Mouse (Mus musculus) left cerebral cortex, postnatal 10 days (tissue): Measurements from ENCODE around the gene Noxred1. TPM values are rescaled to one million over a fixed set of nuclear protein-coding genes. Genes with fewer than 3 reads are reported as not detected.
"Not testable (repeated sequence)": the region's sequence is repeated elsewhere in the genome, so short reads cannot be mapped to it uniquely, and the experiment has no call there.

Source experiments
- DNase-seq, 2 experiments: peaks; one replicate each; pipeline ENCODE4 v3.0.0; 2021 to 2022; ENCODE audit warnings: low spot score in 2 of 2, mixed read lengths in 1 of 2; ENCODE audit errors: extremely low spot score in 1 of 2
- intact Hi-C: fragments of 180-260 bp; cut with DNase I; formaldehyde crosslinking; loops from one replicate; pipeline ENCODE4 v1.15.1; 2025
- total RNA-seq, 2 experiments: library from RNA; stranded (reverse); gene quantifications; 2 replicates each; pipeline ENCODE4 v1.2.3; 2021

Gene Noxred1
- total RNA-seq, 2 experiments from 2014 or later = 0.71 to 0.81 TPM

GRCm38 (mm10) chr12:87250161-87250560 lies 11.6 kb upstream of the Noxred1 start:
- no peak for DNase-seq
- intact Hi-C loops = loop anchor here (10.0 kb wide), 1 partner anchor 205 kb away; no protein-coding TSS in a partner anchor

DNA sequence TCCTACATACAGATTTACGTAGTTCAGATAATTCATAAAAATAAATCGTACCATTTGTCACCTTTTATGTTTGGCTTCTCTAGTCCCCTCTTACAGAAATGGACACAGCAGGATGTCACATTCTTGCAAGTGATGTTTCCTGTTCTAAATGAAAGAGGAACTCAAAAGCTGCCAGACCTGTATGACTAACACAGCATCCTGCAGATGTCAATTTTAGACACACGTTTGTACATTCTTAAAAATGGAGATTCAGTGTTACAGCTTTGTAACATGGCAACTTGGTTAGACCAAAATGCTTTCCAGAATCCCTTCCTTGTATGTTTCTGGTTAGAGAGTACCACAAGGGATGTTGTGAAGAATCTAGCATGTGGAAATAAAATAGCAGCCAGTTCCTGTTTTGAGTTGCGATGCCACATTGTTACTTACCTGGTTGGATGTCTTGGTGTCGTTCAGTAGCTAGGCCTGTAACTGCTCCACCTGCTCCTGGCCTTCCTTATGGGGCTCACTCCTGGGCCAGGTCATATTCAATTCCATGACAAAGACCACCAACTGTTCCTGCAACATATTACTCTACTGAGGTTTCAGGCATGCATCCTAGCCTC lies 1.5 kb downstream of the Noxred1 start:
- DNase-seq = no peak
- intact Hi-C loops = no loop called here

GRCm38 (mm10) chr12:87230379-87230895 lies 8.1 kb downstream of the Noxred1 start:
- intact Hi-C loops = no loop called here
- no peak for DNase-seq

DNA sequence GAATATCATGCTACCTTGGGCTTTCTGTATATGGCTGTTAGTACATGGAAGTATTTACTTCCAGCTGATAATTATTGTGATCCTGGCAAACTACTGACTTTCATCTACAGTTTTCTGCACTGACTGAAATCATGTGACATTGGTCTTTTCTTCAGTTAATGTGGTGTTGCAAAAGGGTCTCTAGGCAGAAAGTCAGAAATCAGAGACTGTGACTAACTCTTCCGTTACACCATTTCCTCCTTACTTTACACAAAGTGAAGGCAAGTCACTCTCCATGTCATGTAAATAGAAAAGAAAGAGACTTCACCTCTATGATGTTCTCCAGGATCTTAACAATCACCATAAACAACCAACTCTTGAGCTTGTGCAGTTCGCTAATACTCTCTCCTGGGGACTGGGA lies 8.9 kb downstream of the Noxred1 start:
- DNase-seq = no peak
- intact Hi-C loops = no loop called here

GRCm38 (mm10) chr12:87226801-87227200 lies 11.7 kb downstream of the Noxred1 start:
- no peak for DNase-seq

GRCm38 (mm10) chr12:87224950-87225349 lies 13.6 kb downstream of the Noxred1 start:
- intact Hi-C loops = no loop called here
- DNase-seq = no peak

More at GRCm38 (mm10) chr12:87226801-87227200, 11.7 kb downstream of the Noxred1 start:
- intact Hi-C loops = no loop called here

DNA sequence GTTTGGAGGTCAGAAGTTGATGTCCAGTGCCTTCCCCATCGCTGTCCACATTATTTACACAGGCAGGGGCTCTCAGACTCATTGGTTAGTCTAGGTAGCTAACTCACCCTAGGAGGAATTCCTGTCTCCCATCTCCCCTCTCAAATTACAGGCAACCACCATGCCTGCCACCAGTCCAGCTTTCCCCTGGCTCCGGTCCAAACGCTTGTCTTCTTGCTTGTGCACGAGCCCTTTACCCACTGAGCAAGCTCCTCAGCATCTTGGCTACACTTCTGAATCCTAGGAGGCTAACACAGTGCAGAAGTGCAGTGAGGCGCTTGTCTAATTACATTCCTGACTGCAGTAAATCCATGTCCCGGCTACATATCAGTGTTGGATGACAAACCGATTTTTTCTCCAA lies 19.2 kb downstream of the Noxred1 start:
- intact Hi-C loops = no loop called here
- peak in 1 of 2 experiments; percentile 47 for DNase-seq

DNA sequence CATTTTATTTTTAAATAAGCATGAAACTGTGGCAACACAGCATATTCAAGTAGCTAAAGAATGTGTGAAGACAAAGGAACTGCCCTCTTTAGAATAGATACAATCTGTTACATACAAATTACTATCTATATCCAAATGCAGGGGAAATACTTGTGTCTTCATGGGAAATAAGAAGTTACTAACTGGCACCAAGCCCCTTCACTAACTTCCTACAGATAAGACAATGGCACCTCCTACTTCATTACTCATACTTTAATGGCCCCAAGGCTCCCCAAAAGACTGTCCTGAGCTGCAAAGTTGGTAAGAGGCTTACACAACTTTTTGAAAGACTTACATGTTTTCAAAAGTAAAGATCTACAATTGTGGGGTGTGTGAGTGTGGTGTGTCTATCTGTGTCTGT lies 20.9 kb downstream of the Noxred1 start:
- no peak for DNase-seq
- intact Hi-C loops = no loop called here

- DNase-seq = no peak
- intact Hi-C loops = no loop called here
Measured at GRCm38 (mm10) chr12:87216053-87216452, 22.5 kb downstream of the Noxred1 start.

DNA sequence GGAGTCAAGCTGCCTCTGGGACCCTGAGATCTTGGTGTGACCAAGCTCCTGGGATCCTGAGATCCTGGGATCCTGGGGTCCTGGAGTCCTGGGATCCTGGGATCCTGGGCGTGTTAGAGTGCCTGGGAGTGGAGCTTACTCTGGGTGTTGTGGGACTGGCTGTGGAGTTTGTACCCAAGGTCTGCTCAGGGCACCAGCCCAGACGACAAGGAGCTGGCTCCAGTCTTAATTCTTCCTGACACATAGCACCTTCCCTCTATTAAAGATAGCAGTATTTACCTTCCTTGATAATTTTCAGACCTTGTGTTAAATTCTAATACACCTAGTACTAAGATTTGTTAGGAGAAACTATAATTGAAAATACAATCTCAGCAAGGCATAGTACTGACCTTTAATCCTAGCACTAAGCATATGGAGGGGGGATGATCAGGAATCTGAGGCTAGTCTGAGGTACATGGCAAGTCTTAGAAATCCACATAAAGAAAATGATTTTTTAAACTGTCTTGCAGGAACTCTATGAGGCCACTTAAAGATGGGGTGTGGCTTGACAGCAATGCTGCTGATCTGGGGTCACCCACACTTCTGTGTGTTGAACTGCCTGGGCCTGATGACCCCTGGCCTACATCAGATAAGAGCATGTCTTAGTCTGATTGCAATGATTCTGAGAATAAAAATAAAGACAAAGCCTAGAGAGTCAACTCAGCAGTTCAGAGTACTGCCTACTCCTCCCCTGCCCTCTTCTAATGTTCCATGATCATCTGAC lies 25.5 kb downstream of the Noxred1 start:
- DNase-seq = no peak
- intact Hi-C loops = no loop called here

GRCm38 (mm10) chr12:87205789-87206188 lies 32.7 kb downstream of the Noxred1 start:
- DNase-seq, intact Hi-C loops: not testable (repeated sequence)

DNA sequence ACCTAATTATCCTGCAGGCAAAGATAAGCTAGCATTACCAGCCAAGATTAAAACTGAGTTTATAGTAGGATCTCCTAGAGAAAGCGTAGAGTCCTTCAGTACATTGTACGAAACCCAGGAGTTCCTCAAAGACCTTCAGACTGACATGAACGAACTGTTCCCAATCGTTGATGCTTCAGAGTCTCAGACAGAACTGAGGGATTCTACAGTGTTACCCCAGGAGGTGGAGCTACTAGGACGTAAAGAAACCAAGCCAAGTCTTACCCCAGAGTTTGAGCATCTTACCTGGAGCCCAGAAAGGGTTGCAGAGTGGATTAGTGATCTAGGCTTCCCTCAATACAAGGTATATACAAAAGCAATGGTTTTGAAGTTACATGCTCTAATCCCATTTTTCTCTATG lies 36.8 kb downstream of the Noxred1 start:
- DNase-seq = no peak
- intact Hi-C loops = no loop called here

DNA sequence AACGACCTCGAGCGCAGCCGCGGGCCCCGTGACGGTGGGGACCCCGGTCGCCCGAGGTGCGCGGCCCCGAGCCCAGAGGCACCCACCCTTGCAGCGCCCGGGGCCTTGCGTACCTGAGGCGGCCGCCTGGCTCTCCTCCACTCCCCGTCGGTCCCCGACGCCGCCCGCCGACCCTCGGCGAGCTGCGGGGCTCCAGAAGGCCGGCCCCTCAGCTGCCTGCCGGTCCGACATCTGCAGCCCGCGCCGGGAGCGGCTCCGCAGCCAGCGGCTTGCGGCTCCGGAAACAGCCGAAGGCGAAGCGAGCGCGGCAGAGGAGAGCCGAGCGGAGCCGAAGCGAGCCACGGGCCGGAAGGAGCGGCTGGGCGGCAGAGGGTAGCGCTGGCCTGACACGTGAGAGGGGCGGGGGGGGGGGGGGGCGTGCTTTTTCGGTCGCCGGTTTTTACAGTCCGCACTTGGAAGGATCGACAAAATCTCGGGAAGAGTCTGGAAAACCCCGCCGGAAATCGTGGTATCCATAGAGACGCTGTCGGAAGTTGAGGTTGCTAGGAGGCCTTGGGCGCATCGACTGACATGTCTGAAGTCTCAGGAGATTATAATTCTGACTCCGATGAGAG lies 38.5 kb downstream of the Noxred1 start, which contains the start of gene Tmed8:
Tmed8 (minus strand) TSS at position 482 of the 614 bp plus-strand sequence.
- intact Hi-C loops = no loop called here
- DNase-seq = peak; percentile 81 to 91

GRCm38 (mm10) chr12:87199206-87199972 lies 39.1 kb downstream of the Noxred1 start, which contains the start of gene Samd15:
Samd15 (plus strand) TSS chr12:87199723.
- intact Hi-C loops = no loop called here

GRCm38 (mm10) chr12:87198792-87199191 lies 39.7 kb downstream of the Noxred1 start:
- intact Hi-C loops = no loop called here
- DNase-seq = no peak

More at GRCm38 (mm10) chr12:87199206-87199972, 39.1 kb downstream of the Noxred1 start, which contains the start of gene Samd15:
- peak; percentile 13 to 70 for DNase-seq

DNA sequence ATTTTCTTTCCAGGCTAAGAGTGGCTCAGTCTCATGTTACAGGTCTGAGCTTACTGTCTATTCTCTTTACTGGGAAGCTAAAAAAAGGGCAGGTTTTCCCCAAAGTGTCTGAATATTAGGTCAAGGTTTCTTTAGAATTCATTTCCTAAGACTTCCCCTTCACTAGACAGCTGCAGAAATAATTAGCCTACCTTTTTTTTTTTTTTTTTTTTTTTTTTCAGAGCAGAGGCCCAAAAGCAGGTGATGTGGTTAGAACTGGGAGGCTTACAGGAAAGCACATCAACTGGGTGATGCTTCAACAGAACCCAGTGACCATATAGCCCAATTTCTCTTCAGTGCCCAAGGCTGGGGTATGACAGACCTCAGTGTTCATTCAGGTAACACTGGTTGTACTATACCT lies 42.2 kb downstream of the Noxred1 start:
- no peak for DNase-seq
- intact Hi-C loops = no loop called here

GRCm38 (mm10) chr12:87195069-87195468 lies 43.5 kb downstream of the Noxred1 start:
- intact Hi-C loops = no loop called here

GRCm38 (mm10) chr12:87193008-87193407 lies 45.5 kb downstream of the Noxred1 start:
- DNase-seq = no peak
- intact Hi-C loops = no loop called here

More at GRCm38 (mm10) chr12:87195069-87195468, 43.5 kb downstream of the Noxred1 start:
- no peak for DNase-seq

DNA sequence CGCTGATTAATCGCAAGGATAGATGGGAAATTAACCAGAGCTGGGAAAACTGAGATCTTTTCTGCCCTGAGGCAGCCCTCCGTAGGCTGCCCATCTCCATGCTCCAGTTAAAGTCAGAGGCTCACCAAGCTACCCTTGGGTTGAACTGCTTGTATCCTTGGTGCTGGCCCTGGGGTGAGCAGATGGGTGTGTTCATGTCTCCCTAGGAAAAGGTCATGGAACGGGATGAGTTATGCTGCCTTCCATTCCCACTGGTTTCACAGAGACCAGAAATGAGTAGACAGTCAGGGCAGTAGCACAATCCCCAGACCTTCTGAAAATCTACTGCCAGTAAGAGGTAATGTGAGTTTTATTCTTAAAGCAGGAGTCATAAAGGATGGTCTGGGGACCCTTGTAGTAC lies 60.9 kb downstream of the Noxred1 start:
- intact Hi-C loops = no loop called here
- no peak for DNase-seq
